Mouse (Mus musculus) cerebellum, adult 18-20 months (tissue): ENCODE data around the gene Rgl2.

Source experiments
- DNase-seq, 2 experiments: peaks; one replicate each; pipeline ENCODE4 v3.0.0; 2021

The Rgl2 gene

GRCm38 (mm10) chr17:33909077-33909868 is 20.1 kb upstream of the Rgl2 start, which contains the start of gene Daxx:
Daxx (plus strand) TSS chr17:33909414.
- DNase-seq = peak; percentile 99

DNA sequence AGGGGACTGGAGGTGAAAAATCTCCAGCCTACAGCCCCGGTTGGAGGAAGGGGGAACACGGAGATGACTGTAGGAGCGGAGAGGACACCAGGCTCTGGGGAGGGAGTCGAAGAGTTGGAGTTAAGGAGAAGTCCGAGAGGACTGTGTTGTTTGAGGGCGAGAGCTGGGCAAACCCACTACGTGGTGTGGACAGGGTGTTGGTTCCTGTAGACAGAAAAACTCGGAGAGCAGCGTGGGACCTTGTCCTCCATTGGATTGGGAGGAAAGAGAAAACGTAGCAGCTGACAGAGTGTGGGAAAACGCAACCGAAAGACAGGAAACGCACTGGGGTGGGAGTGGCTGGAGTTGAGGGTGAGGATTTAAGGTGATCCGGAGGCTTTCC is 19.5 kb upstream of the Rgl2 start:
- no peak for DNase-seq

DNA sequence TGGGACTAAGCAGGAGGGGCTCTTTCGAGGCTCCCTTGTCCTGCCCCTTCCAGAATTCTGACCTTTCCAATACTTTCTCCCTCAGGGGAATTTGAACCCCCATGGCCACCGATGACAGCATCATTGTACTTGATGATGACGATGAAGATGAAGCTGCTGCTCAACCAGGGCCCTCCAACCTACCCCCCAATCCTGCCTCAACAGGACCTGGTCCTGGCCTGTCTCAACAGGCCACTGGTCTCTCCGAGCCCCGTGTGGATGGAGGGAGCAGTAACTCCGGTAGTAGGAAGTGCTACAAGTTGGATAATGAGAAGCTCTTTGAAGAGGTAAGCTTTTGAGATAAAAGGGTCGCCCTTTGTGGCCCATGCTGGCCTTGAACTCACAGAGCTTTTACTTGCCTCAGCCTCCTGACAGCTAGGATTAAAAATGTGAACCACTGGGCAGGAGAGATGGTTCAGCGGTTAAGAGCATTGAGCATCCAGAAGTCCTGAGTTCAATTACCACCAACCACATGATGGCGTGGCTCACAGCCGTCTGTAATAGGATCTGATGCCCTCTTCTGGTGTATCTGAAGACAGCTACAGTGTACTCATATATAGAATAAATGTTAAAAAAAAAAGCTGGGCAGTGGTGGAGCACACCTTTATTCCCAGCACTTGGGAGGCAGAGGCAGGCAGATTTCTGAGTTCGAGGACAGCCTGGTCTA is 18.8 kb upstream of the Rgl2 start:
- no peak for DNase-seq

DNA sequence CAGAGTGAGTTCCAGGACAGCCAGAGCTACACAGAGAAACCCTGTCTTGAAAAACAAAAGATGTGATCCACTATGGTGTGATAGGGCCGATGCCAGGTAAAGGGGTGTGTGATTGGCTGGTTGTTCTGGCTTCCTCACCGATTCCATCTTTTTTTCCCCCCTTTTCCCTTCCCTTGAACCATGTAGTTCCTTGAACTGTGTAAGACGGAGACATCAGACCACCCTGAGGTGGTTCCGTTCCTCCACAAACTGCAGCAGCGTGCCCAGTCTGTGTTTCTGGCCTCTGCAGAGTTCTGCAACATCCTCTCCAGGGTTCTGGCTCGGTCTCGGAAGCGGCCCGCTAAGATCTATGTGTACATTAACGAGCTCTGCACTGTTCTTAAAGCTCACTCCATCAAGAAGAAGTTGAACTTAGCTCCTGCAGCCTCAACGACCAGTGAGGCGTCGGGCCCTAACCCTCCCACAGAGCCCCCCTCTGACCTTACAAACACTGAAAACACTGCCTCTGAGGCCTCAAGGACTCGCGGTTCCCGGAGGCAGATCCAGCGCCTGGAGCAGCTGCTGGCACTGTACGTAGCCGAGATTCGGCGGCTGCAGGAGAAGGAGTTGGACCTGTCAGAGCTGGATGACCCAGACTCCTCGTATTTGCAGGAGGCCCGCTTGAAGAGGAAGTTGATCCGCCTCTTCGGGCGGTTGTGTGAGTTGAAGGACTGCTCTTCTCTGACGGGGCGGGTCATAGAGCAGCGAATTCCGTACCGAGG is 18.1 kb upstream of the Rgl2 start:
- no peak for DNase-seq

GRCm38 (mm10) chr17:33911813-33912414 is 17.4 kb upstream of the Rgl2 start:
- DNase-seq = peak in 1 of 2 experiments; percentile 12

DNA sequence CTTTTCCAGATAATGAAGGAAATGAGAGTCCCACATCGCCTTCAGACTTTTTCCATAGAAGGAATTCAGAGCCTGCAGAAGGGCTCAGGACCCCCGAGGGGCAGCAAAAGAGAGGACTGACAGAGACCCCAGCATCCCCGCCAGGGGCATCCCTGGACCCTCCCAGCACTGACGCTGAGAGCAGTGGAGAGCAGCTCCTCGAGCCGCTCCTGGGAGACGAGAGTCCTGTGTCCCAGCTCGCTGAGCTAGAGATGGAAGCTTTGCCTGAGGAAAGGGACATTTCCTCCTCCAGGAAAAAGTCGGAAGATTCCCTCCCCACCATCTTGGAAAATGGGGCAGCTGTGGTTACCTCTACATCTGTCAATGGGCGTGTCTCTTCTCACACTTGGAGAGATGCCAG is 16.1 kb upstream of the Rgl2 start:
- DNase-seq = no peak

GRCm38 (mm10) chr17:33913905-33914304 is 15.4 kb upstream of the Rgl2 start:
- DNase-seq = no peak

GRCm38 (mm10) chr17:33914969-33915391 is 14.4 kb upstream of the Rgl2 start:
- no peak for DNase-seq

DNA sequence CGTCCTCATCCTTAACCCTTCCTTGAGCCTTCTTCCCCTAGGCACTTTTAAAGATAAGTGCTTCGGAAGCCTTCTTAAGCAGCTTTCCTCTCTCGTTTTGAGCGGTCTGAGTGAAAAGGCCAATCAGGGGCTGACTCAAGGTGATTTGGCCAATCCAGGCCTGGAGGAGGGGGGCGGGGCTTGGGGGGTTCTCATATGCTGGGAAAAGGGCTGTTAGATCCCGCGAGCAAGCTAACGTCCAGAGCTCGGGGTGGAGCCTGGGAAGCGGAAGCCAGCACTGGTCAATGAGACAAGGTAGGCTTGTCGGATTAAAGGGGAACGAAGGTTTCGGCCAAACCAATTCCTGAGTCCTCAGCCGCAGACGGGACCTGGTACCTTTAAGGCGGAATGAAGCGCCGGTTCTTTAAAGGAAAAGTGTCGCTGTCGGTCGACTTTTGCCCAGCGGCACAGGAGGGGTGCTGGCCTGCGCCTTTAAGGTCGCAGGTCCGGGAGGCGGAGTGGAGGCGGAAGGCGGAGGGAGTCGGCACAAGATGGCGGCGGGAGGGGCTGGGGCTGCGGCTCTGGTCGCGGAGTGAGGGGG is 13.6 kb upstream of the Rgl2 start, which contains the start of the genes Tapbp and Zbtb22:
TSS of gene Tapbp (plus strand) at position 229 of the 580 bp plus-strand sequence.
TSS of gene Zbtb22 (plus strand) at position 234 of the 580 bp plus-strand sequence.
- DNase-seq = peak; percentile 96 to 97

DNA sequence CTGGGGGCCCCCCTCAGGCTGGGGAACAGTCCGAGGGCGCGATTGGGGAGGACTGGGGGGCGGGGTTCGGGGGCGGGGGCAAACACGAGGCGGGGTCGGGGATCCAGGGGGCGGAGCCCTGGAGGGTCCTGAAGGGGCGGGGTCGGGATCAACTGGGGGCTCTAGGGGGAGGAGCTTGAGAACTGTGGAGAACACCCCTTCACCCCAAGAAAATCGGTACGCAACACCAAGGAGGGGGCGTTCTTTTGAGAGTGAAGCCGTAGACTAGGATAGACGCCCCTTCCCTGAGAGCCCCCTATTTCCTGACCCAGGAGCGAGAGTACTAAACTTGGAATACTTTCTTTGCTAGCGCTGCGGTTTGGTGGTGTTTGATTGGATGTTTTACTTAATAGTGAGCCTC is 13.0 kb upstream of the Rgl2 start:
- DNase-seq = peak in 1 of 2 experiments; percentile 55

DNA sequence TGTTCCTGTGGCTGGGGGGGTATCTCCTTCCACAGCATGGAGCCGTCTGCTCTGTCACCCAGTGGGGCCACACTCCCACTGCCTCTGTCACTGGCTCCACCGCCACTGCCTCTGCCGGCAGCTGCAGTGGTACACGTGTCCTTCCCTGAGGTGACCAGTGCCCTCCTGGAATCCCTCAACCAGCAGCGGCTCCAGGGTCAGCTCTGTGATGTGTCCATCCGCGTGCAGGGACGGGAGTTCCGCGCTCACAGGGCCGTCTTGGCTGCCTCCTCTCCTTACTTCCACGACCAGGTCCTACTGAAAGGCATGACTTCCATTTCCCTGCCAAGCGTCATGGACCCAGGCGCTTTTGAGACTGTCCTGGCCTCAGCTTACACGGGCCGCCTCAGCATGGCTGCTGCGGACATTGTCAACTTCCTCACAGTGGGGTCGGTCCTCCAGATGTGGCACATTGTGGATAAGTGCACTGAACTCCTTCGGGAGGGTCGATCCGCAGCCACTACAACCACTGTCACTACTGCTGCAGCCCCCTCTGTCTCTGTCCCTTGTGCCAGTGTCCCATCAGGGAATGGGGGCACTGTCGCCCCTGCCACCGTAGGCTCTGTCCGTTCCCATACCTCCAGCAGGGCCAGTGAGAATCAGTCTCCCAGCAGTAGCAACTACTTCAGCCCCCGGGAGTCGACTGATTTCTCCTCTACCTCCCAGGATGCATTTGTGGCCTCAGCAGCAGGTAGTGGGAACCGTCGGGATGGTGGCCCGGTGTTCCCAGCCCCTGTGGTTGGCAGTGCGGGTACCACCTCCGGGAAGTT is 12.3 kb upstream of the Rgl2 start:
- peak in 1 of 2 experiments; percentile 37 for DNase-seq

DNA sequence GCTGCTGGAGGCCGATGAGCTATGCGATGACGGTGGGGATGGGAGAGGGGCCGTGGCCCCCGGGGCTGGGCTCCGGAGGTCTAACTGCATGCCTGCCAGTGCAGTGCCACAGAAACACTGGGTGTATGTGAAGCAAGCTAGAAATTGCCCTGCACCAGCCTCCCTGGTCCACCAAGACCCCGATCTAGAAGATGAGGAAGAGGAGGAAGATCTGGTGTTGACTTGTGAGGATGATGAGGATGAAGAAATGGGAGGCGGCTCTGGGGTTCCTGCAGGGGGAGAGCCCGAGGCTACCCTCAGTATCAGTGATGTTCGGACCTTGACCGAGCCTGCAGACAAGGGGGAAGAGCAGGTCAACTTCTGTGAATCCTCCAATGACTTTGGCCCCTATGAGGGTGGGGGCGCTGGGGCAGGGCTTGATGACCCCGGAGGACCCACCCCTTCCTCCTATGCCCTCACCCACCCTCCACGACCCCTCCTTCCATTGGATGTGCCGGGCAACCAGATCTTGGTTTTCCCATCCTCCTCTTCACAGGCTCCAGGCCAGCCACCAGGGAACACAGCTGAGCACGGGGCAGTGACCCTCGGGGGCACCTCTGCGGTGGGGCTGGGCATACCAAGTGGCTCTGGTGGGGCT is 11.6 kb upstream of the Rgl2 start:
- no peak for DNase-seq

DNA sequence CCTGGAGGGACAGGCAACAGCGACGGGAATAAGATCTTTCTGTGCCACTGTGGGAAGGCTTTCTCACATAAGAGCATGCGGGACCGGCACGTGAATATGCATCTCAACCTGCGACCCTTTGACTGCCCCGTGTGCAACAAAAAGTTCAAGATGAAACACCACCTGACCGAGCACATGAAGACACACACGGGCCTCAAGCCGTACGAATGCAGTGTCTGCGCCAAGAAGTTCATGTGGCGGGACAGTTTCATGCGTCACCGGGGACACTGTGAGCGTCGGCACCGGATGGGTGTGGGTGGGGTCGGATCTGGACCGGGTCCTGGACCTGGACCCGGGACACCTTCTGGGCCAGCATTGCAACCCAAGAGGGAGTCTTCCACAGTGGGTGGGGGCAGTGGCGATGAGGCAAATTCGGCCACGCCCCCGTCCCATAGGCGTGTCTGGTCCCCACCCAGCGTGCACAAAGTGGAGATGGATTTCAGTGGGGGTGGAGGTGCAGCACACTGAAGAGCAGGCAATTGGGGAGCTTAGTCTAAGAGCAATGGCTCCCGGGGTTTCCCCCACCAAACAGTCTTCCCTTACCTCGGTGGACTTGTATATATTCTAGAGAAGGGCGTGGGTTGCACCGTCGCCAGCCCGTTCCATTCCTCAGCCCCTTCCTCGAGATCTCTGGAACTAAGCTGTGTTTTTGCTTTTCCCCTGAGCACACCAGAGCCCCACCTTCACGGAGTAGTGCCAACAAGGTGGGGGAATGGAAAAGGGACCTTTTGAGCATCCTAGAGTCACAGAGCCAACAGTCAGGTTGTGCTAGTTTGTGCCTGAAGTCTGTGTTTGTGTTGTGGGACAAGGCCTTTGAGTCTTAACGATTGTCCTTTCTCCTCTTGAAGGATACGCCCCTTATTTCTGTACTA is 10.8 kb upstream of the Rgl2 start:
- no peak for DNase-seq

GRCm38 (mm10) chr17:33919351-33920281 is 9.7 kb upstream of the Rgl2 start:
- peak; percentile 69 to 76 for DNase-seq

DNA sequence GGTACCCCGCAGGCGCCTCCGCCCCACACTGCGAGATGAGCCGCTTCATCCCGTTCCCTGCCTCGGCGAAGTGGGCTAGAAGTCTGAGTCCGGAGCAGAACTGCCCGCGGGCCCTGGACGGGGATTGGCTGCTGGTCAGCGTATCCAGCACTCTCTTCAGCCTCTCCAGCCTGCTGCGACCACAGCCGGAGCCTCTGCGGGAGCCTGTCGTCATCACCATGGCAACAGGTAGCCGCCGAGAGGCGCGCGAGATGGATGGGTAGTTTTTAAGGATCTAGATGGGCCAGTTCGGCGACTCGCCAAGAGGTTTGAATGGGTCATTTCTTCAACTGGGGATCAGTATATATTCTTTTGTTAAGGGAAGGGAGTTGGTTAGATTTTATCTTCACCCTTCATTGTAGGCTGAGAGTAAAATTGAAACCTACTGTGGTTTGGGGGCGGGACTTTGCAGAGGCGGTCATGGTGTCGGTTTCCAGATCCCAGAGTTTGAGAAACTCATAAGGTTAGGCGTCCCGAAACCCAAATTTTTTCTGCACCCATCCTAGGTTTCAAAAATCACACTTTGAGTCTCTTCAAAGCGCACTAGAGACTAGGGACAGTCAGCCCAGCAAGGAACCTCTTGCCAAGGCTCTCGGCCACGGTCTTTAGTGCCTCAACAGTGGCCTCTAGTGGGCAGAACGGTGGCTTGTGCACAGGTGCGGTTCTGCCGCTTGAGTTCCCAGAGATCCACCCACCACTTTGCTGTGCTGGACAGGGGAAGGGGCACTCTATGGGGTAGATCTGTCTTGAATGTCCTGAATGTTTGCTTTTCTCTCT is 8.9 kb upstream of the Rgl2 start:
- DNase-seq = peak; percentile 91 to 92

DNA sequence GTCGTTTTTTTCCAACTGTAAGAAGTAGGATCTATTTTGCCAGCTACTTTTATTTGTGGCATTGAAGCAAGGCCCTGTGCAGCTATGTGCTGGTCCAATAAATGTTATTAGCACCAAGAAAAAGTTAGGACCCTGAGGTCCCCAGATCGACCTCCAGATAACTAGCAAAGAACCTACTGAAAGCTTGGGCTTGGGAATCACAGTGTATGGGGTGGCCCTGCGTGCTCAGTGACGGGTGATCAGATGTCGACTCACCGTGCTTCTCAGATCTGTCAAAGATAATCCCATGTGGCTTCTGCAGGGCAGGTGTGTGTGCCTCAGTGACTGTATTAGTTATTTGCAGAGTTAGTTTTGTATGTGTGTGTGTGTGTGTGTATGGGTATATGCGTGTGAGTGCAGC is 8.0 kb upstream of the Rgl2 start:
- DNase-seq = no peak

DNA sequence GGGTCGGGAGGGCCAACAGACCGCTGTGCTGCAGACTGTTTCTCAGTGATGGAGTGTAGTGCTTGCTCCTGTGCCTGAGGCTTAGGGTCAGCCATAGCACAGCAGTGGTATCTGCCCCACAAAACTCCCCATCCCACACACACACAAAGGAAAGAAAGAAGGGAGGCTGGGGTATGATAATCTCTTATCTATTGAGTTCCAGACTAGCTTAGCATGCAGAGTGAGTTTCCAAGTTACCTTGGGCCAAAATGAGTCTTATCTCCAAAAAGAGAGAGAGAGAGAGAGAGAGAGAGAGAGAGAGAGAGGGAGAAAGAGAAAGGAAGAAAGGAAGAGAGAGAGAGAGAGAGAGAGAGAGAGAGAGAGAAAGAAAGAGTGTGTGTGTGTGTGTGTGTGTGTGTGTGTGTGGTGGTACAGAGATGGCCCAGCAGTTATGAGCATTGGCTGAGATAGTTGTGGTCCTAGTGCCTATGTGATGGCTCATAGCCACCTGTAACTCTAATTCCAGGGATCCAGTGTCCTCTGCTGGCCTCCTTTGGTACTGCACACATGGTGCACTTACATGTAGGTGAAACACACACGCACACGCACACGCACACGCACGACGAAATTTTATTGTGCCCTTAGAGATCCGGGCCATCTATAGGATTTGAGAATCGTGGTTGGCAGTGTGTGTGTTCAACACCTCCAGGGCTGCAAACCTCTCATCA is 4.6 kb upstream of the Rgl2 start:
- DNase-seq = no peak
